Mouse (Mus musculus) cerebellum, postnatal 14 days (tissue): ENCODE results near the gene Fat4.

Experiments used
- DNase-seq, 2 experiments: peaks; one replicate each; pipeline ENCODE4 v3.0.0; 2021; ENCODE audit warnings: mixed read lengths in 2 of 2

Fat4 gene

DNA sequence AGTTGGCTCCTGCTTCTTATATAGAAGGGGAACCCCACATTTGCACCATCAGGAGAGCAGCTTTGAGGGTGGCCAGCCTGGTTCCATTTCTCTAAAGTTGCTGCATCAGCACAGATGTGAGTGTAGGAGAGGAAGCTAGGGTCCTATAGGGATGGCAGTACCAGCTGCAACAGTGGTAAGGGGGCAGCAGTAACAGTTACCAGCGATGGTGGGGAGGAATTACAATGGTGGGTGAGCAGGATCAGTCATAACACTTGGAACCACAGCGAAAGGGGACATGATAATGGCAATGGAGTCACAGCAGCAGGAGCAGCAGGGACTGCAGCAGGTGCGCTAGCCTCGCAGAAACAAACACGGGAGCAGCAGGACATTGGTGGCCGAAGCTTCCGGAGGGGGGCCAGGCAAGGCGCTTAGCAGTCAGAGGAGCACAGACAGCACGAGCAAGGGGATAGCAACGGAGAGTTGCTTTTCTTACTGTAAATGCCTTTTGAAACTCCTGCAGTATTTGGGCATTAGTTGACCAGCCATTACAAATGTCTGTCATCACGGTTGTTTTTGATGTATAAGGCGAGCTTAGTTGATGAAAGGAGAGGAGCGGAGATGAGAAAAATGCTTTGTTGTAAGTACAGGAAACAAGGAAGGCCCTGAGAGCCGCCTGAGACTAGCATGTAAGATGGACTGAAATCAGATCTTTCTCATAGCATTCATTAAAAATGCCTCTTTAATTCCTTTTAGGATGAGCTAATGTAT, 21.1 kb downstream of the Fat4 start:
- DNase-seq = peak in 1 of 2 experiments; percentile 35

DNA sequence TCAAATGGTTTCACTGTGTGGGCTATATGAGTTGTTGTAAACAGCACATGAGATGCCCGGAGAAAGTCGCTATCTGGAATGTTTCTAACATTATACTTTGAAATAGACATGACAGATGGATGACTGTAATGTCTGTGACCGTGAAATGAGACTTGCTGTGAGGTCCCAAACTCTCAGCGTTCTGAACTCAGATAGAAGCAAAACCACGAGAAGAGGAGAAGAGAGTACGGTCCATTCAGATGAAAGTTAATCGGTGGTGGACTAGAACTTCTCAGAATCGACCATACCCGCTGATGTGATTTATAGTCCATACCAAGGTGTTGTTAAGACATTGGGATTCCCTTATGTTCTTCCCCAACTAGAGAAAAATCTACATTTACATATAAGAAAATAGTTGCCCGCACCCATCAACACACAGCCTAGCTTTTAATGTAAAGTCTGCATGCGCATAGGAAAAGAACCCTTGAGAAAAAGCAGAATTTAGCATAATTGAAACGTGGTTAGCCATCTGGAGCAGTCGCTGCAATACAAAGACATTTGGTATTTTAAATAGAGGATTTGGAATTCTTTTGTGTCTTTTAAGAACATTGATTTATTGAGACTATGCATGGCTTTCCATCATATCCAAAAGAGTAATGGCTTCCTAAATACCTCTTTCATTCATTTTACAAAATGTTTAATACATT, 21.8 kb downstream of the Fat4 start:
- DNase-seq = no peak

GRCm38 (mm10) chr3:38912768-38913487, 26.2 kb downstream of the Fat4 start:
- no peak for DNase-seq

GRCm38 (mm10) chr3:38913488-38914105, 26.9 kb downstream of the Fat4 start:
- no peak for DNase-seq

DNA sequence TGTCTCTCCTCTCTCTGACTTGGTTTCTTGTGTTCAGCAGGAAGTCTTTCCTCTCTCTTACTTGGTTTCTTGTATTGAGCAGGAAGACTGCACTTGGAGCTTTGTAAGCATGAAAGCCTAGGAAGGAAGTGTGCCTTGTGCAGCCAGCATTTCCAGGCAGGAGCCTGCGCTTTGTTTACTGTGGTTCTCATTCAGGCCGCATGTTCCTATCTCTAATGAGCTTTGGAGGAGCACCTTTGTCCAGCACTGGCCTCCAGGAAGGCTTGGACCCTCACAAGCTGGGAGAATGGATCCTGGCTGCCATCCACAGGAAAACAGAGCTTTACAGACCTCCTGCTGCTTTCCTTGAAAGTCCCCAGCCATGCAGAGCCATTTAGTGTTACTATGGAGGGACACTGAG, 32.2 kb downstream of the Fat4 start:
- DNase-seq = no peak

- DNase-seq = no peak
These were observed 34.3 kb downstream of the Fat4 start for GRCm38 (mm10) chr3:38921031-38921430.

- DNase-seq = no peak
These were observed 36.5 kb downstream of the Fat4 start for GRCm38 (mm10) chr3:38923251-38923686.

DNA sequence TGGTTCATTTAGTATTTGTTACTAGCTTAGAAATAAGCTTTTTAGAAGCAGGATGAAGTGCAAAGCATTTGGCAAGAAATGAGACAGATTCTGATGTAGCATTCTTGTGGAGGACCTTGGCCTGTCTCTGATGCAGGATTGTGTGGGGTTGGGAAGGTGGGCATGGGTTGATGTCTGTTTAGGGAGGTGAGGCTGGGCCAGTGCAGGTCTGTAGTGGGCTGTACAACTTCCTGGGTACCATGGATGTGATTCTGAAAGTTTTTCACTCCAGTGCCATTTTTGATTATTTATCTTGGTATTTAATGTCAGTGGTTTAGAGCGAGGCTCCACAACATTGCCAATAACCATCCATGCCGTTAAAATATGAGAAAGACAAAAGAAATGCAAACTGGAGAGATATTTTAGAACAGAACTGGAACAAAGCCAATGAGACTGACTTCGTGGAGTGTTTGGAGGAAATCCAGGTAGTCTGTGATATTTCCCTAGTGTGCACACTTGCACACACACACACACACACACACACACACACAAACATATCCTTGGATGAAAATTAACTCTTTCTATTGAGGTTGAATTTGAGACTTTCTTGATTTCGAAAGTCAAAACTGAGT, 41.4 kb downstream of the Fat4 start:
- peak in 1 of 2 experiments; percentile 9 for DNase-seq

DNA sequence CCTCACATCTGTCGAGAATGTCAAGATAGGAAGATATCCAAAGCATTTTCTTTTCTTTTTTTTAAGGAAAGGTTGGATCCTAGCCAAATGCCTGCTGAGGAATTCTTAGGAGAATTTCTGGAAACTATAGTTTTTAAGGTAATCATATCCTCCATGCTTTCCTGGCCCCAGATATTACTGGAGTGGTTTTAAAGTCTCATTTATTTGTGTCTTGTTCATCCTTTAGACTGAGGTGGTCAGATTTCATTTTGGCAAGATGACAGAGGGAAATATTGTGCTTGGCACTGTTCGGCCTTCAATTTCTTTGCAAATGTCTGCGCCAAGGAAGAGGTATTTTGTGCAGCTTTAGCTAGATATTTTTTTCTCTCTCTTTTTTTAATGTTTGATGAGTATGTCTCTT, 42.0 kb downstream of the Fat4 start:
- no peak for DNase-seq

DNA sequence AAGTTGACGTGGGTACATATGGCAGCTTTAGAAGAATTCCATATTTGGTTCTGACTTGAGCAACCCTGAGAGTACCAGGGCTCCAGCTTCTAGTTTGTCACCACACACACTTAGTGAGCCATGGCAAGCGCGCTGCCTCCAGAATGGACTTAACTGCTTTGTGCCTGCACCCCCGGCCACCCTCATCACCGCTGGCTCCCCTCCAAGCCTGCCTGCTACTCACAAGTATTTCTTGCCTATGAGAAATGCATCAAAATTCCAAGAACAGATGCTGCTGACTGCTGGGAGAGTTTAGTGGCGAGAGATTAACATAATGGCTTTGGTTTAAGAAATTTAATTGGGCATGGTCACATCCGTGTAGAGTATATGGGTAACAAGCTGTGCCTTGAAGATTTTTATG, 48.0 kb downstream of the Fat4 start:
- peak; percentile 44 to 57 for DNase-seq

DNA sequence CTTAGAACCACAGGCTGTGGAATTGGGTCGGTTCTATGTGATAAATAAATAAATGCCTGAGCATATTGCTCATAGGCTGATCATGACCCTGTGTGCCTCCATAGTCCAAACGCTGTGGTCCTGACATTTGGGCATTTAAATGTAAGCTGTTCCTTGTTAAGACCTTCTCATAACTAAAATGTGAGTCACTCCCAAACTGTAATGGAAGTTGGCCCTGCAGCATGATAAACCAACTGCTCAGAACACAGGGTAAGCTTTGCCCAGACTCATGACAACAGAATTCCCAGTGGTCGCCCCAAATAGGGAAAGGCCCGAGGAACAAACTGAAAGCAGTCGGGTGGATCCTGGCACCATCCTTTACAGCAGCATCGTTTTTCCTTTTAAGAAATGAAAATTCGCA, 49.7 kb downstream of the Fat4 start:
- no peak for DNase-seq

DNA sequence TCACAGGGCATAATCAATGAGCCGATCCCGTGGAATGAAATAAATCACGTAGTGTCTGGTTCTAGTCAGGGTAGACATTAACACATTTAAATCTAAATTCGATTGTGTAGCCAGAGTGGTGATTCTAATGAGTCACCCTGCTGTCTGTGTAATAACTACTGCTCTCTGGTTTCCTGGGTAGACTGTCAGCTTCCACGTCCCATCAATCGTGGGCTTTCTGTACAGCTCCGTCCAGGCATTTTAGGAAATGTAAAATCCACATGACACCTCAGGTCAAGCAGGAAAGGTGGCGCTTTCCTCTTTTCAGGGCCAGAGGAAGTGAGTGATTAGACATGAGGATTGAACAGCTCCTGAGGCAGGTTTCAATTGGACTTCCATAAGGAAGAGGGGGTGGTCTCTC, 50.4 kb downstream of the Fat4 start:
- no peak for DNase-seq

DNA sequence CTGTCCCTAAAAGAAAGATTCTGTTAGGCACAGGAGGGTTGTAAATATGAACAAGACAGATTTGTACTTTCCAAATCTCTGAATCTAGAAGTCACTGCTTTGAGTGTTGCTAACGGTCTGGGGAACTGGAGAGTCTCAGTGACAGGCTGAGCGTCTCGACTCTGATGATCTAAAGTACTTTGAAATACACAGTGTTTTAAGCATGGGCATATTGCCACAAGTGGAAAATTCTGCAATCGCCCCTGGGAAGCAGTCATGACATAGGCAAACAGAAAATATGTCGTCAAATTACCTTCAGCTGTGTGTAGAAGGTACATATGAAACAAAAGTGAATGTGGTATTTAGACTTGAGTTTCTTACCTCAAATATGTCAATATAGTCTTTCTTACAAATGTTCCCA, 51.4 kb downstream of the Fat4 start:
- DNase-seq = no peak

GRCm38 (mm10) chr3:38939573-38939972, 52.8 kb downstream of the Fat4 start:
- no peak for DNase-seq

DNA sequence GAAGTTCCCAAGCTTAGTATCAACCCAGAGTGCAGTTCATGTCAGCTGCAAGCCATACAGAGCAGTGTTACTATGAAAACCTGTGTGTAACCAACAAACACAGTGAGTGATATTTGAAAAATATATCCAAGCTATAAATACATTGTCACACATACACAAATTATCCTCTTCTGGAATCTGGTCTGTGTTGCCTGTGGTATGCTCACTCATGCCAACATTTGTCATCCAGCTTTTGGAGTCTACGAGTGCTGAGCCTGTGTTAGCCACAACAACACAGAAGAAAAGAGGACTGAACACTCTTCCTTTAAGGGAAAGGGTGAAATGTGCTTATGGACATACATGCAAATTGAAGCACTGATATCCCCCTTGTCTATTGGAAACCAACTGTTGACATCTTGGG, 53.6 kb downstream of the Fat4 start:
- no peak for DNase-seq

DNA sequence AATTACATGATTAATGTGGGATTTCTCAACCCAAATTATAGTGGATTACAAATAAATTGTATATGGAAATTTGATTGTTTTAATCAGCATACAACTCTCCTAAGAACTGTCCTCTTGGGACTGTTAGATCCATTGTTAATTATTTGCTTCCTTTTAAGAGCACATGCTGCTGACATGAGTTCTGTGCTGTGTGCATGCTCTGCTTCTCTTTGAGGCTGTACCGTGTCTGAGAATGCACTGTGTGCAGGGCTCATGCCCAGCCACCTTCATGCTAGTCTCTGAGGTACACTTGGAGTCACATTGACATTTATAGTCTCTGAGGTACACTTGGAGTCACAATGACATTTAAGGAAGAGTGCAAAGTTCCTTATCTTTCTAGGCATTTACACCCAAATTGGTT, 58.4 kb downstream of the Fat4 start:
- no peak for DNase-seq

DNA sequence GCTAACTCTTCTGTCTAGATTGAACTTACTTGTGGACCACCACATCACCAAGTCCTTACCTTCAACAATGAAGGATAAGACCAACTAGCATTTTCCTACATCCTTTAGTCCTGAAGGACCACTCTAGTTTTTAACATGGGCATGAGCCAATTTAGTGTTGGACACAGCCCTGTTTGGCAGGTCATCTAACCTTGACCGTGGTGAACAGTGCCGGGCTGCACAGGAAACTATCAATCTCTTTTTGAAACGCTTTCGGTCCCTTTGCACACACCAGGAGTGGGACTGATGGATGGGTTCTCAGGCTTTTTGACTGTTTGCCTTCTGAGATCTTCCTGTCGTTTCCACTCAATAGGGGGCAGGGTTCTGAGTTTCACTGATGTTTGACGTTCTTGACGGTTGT, 61.0 kb downstream of the Fat4 start:
- DNase-seq = no peak

DNA sequence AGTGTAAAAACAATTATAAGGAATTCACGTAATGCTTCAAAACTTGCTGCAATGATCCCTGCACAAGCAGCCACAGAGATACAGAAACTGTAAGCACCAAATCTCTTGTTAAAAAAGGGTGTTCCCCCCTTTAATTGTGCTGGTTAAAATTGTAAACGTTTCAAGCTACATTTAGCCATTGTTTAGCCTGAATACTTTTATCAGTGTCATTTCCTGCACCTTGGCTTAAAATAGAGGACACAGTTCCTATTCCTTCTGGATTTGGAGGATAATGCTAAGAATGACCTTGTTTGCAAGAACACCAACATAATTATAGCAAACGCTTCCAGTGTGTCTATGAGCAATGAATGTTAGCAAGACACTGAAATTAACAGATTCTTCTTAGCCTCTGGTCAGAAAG, 65.9 kb downstream of the Fat4 start:
- no peak for DNase-seq

GRCm38 (mm10) chr3:38954196-38954595, 67.5 kb downstream of the Fat4 start:
- DNase-seq = no peak

DNA sequence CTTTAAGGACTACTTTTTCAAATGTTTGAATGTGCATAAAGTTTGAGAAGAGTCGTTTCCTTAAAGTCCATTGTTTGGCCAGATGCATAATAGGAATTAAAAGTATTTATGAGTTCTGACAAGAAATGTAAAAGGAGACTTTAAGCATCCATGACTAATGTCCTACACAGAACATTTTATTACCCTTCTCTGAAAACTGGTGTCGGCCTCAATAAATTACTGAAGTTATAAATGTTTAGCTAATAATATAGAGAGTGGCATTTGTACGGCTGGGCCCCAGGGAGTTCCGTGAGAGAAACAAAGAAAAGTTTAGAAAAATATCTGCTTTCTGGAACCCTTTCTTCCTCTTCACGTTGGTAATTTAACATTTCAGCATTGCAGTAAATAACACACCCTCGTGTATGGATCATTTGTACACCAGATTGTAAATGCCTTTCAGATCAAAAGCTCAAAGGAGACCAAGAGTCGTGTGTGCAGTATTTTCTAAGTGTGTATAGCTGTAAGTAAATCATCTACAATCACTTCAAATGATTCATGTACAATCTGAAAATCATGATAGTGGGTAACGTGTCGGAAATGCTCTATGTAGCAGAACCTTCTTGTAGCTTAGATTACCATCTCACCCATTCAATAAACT, 69.4 kb downstream of the Fat4 start:
- no peak for DNase-seq

DNA sequence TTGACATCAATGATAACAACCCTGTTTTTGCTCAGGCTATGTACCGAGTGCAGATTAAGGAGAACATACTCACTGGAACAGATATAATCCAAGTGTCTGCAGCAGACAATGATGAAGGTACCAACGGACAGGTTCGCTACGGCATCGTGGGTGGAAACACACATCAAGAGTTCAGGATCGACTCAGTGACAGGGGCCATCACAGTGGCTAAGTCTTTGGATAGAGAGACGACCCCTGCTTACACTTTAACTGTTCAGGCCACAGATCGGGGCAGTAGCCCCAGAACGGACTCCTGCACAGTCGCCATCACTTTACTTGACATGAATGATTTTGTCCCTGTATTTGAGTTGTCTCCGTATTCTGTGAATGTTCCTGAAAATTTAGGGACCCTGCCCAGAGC, 70.4 kb downstream of the Fat4 start:
- no peak for DNase-seq

DNA sequence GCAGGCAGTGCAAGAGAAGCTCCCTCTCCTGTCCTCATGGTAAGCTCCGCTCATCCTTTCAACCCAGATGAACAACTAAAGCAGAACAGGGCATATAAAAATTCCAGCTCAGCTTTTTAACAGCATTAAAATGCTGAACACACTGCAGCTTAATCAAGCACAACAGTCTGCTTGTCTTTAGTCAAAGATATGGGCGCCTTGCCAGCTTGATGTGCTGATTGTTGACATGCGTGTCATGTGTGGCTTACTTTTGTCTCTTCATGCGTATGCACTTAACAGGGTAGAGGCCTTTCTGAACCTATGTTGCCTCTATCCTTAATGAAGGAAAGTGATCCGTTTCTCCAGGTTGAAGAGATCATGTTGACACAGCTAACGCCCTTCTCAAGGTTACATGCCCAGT, 75.6 kb downstream of the Fat4 start:
- DNase-seq = peak in 1 of 2 experiments; percentile 36

DNA sequence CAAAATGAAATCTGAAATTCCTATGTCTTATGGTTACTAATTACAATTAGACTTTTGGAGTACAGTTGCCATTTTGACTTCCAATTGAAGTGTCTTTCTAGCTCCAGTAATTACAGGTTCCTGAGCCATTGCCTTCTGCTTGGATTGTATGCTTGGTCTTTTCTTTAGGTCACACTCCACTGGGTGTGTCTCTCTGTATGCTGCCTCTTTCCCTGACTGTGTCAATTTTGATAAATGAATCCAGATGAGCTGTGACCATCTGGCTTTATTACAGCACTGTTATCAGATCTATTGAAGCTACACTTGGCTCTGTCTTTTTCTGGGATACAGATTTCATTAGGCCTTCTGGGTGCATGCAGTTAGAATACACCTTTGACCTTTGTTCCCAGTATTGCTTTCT, 80.7 kb downstream of the Fat4 start:
- DNase-seq = no peak
